Comparison of ENCODE assay signal across 8 mouse cellular contexts in the genomic region with DNA sequence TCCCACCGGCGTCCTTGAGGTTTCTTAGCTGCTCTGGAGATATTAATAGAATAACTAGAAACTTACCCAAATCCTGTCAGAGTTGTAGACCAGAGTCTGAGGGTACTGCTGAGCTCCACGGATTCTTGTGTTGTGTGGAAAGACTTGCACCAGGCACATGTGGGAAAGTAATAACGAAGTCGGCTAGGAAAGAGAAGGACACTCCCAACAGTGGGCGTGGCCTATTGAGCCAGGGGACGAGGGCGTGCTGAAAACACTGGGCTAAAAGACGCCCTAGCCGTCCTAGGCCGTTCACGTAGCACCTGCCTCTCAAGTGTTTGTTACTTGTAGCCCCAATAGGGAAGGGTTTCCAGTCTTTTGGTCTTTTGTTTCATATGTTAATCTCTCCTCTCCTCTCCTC. TPM values are rescaled to one million over a fixed set of nuclear protein-coding genes. Genes with fewer than 3 reads are reported as not detected.
DNase-seq lines count a peak whose midpoint lies in the region; ATAC-seq lines count a peak whose summit lies in the region.

A gene (minus strand): TSS at position 351 of the 400 bp plus-strand sequence.

- 5% methylated on average over 12 of the region's 12 CpGs for WGBS in intestine, embryonic 16.5 days
- 4% methylated on average over 12 of the region's 12 CpGs for WGBS in stomach, embryonic 16.5 days

- peak within 1 kb of the TSS; percentile 77 for H3K27ac ChIP-seq in intestine, embryonic 16.5 days (ENCODE audit: low read length)
- peak within 1 kb of the TSS; percentile 75 for H3K27ac ChIP-seq in stomach, embryonic 16.5 days (ENCODE audit: low read length)

- peak; percentile 76 for ATAC-seq in intestine, embryonic 16.5 days
- ATAC-seq in stomach, embryonic 16.5 days (ENCODE audit: insufficient read depth, low FRiP score) = peak; percentile 84; the same call in 1 of the 2 replicates

- peak within 1 kb of the TSS; percentile 43 for H3K4me2 ChIP-seq in intestine, embryonic 16.5 days (ENCODE audit: low read depth, low read length)
- H3K4me2 ChIP-seq in stomach, embryonic 16.5 days (ENCODE audit: low read depth, low read length) = peak within 1 kb of the TSS; percentile 45

- no peaks in the 10 kb centered on the region for H3K36me3 ChIP-seq in intestine, embryonic 16.5 days (ENCODE audit: control insufficient read depth, insufficient read depth, low read length)
- no peaks in the 10 kb centered on the region for H3K36me3 ChIP-seq in stomach, embryonic 16.5 days (ENCODE audit: control insufficient read depth, insufficient read depth, low read length)

- DNase-seq in adrenal gland, adult (ENCODE audit: inconsistent age in 2 of 2, low spot score in 1 of 2) = peak; percentile 71 to 89
- DNase-seq in embryo, embryonic 10.5 days (ENCODE audit: low spot score) = peak; percentile 88
- no peak for DNase-seq in gonadal fat pad, adult 2 months (ENCODE audit: low read depth)
- DNase-seq in left cerebral cortex, postnatal 4 days = no peak
- DNase-seq in mesoderm, embryonic 11.5 days (ENCODE audit: low read depth, low spot score) = peak; percentile 71
- DNase-seq in cerebellum, postnatal 4 days (ENCODE audit: low spot score in 2 of 2) = no peak

- no peaks in the 10 kb centered on the region for H3K9me3 ChIP-seq in intestine, embryonic 16.5 days (ENCODE audit: control insufficient read depth, low read length)
- H3K9me3 ChIP-seq in stomach, embryonic 16.5 days (replicated peaks; ENCODE audit: control insufficient read depth, low read length) = no peaks in the 10 kb centered on the region

- intact Hi-C loops in left cerebral cortex, postnatal 4 days (cut with DNase I) = no loop called here

- H3K9ac ChIP-seq in intestine, embryonic 16.5 days (ENCODE audit: low read depth, low read length) = peak within 1 kb of the TSS; percentile 70
- 0 out of 2 replicates have a peak within 1 kb of the TSS, but pooled peaks have one; percentile 13 for H3K9ac ChIP-seq in stomach, embryonic 16.5 days (ENCODE audit: low read length)

- peak within 1 kb of the TSS; percentile 50 for H3K4me3 ChIP-seq in intestine, embryonic 16.5 days (ENCODE audit: low read length)
- peak within 1 kb of the TSS; percentile 26 for H3K4me3 ChIP-seq in stomach, embryonic 16.5 days (replicated peaks; ENCODE audit: low read length)

- peaks cover 5% of the 10 kb centered on the region for H3K4me1 ChIP-seq in intestine, embryonic 16.5 days (ENCODE audit: control insufficient read depth, insufficient read depth, low read length)
- no peaks in the 10 kb centered on the region for H3K4me1 ChIP-seq in stomach, embryonic 16.5 days (ENCODE audit: control insufficient read depth, insufficient read depth, low read length)

- H3K27me3 ChIP-seq in intestine, embryonic 16.5 days (replicated peaks; ENCODE audit: control insufficient read depth, insufficient read depth, low read length) = no peaks in the 10 kb centered on the region
- H3K27me3 ChIP-seq in stomach, embryonic 16.5 days (ENCODE audit: control insufficient read depth, insufficient read depth, low read length) = no peaks in the 10 kb centered on the region

RNA-seq across cellular contexts. Expression of the gene that starts here (rescaled TPM):
- 119 and 135 TPM in 2 replicates for polyA plus RNA-seq in gonadal fat pad, adult 2 months (2012; rRNA removed)
- 127 and 148 TPM in 2 replicates for polyA plus RNA-seq in intestine, embryonic 16.5 days (2015; fragmentation: Nextera tagmentation; extraction: Ambion mirVana)
- 10 to 100 TPM; 39.5 to 40.2 TPM for total RNA-seq in left cerebral cortex, postnatal 4 days (2021)
- polyA plus RNA-seq in stomach, embryonic 16.5 days (2015; fragmentation: Nextera tagmentation; extraction: Ambion mirVana) = 45.5 and 48.9 TPM in 2 replicates

Comparison
In these comparisons a context has a peak if more than half of its experiments do, and no peak if none do; other contexts are left out.
1. DNase-seq: peak in adrenal gland, adult (2 of 2), embryo, embryonic 10.5 days (single experiment) and mesoderm, embryonic 11.5 days (single experiment); none in gonadal fat pad, adult 2 months (single experiment), left cerebral cortex, postnatal 4 days (single experiment) and cerebellum, postnatal 4 days (0 of 2).